Mouse (Mus musculus) retina, postnatal 7 days (tissue): ENCODE results near the gene Zdhhc7.

Source experiments
- DNase-seq: peaks from one replicate; pipeline ENCODE4 v3.0.0-alpha.2; 2012; ENCODE audit warnings: low read depth, low spot score

The Zdhhc7 gene

GRCm38 (mm10) chr8:120101068-120101972 lies at the start of gene Zdhhc7:
Gene Zdhhc7, minus strand, starts transcription at chr8:120101482.
- DNase-seq = peak; percentile 63

- DNase-seq = no peak
Observed at GRCm38 (mm10) chr8:120150028-120150427, 48.7 kb upstream of the Zdhhc7 start.

- no peak for DNase-seq
Observed at GRCm38 (mm10) chr8:120146051-120146450, 44.8 kb upstream of the Zdhhc7 start.

- DNase-seq = no peak
Observed at GRCm38 (mm10) chr8:120144652-120145301, 43.5 kb upstream of the Zdhhc7 start.

GRCm38 (mm10) chr8:120143911-120144651 lies 42.8 kb upstream of the Zdhhc7 start:
- no peak for DNase-seq

- DNase-seq = no peak
Observed at GRCm38 (mm10) chr8:120140769-120141168, 39.5 kb upstream of the Zdhhc7 start.

- no peak for DNase-seq
Observed at GRCm38 (mm10) chr8:120138958-120139357, 37.7 kb upstream of the Zdhhc7 start.

- no peak for DNase-seq
Observed at GRCm38 (mm10) chr8:120136618-120137017, 35.3 kb upstream of the Zdhhc7 start.

GRCm38 (mm10) chr8:120135687-120136086 lies 34.4 kb upstream of the Zdhhc7 start:
- no peak for DNase-seq

GRCm38 (mm10) chr8:120133169-120133568 lies 31.9 kb upstream of the Zdhhc7 start:
- DNase-seq = no peak

- no peak for DNase-seq
Observed at GRCm38 (mm10) chr8:120131158-120131557, 29.9 kb upstream of the Zdhhc7 start.

- DNase-seq = no peak
Observed at GRCm38 (mm10) chr8:120129547-120129946, 28.3 kb upstream of the Zdhhc7 start.

GRCm38 (mm10) chr8:120126357-120127161 lies 25.3 kb upstream of the Zdhhc7 start:
- DNase-seq = no peak

- no peak for DNase-seq
Observed at GRCm38 (mm10) chr8:120124836-120125389, 23.6 kb upstream of the Zdhhc7 start.

GRCm38 (mm10) chr8:120124261-120124660 lies 23.0 kb upstream of the Zdhhc7 start:
- DNase-seq = no peak

GRCm38 (mm10) chr8:120120951-120121350 lies 19.7 kb upstream of the Zdhhc7 start:
- DNase-seq = no peak

GRCm38 (mm10) chr8:120119931-120120330 lies 18.6 kb upstream of the Zdhhc7 start:
- no peak for DNase-seq

GRCm38 (mm10) chr8:120119429-120119828 lies 18.1 kb upstream of the Zdhhc7 start:
- DNase-seq = no peak

GRCm38 (mm10) chr8:120118847-120119246 lies 17.6 kb upstream of the Zdhhc7 start:
- DNase-seq = no peak

GRCm38 (mm10) chr8:120118162-120118561 lies 16.9 kb upstream of the Zdhhc7 start:
- no peak for DNase-seq

- no peak for DNase-seq
Observed at GRCm38 (mm10) chr8:120116600-120116999, 15.3 kb upstream of the Zdhhc7 start.
